In genomic region chr1:170857369-170857768, GRCm38 (mm10) we compare ENCODE assay signal across 20 mouse cellular contexts. TPM values are rescaled to one million over a fixed set of nuclear protein-coding genes. Genes with fewer than 3 reads are reported as not detected.
A peak's percentile ranks its signal among the peaks of the same experiment; 100 is the strongest.
DNase-seq lines count a peak whose midpoint lies in the region; ATAC-seq and TF ChIP-seq lines count a peak whose summit lies in the region.
"Had no signal": no experiment of that assay in that cellular context is flagged by ENCODE, and none has a peak within 500 bp of the region (broad histone marks: within the 10 kb centered on the region; RNA-seq: fewer than 3 reads in every experiment).

No protein-coding gene starts in this region.

- 69% methylated on average over 2 of the region's 2 CpGs for WGBS in liver, embryonic 13.5 days (ENCODE audit: insufficient replicate concordance)
- WGBS in lung, postnatal 0 days = 87% methylated on average over 2 of the region's 2 CpGs

- no peak for TF ChIP-seq CTCF in lung, postnatal 0 days (IDR thresholded peaks at IDR 0.05)

- H3K9ac ChIP-seq in liver, embryonic 13.5 days = no peak overlapping the region
- no peak overlapping the region for H3K9ac ChIP-seq in lung, postnatal 0 days (replicated peaks; ENCODE audit: low read depth)
- H3K9ac ChIP-seq: limb, embryonic 15.5 days; midbrain, embryonic 12.5 days had no signal

- no peaks in the 10 kb centered on the region for H3K9me3 ChIP-seq in megakaryocyte, embryonic 14.5 days
- no peaks in the 10 kb centered on the region for H3K9me3 ChIP-seq in liver, embryonic 13.5 days (replicated peaks)
- H3K9me3 ChIP-seq in lung, postnatal 0 days (ENCODE audit: low read length) = no peaks in the 10 kb centered on the region
- H3K9me3 ChIP-seq: embryonic facial prominence, embryonic 10.5 days; limb, embryonic 15.5 days; midbrain, embryonic 12.5 days had no signal

- peaks cover 92% of the 10 kb centered on the region for H3K4me1 ChIP-seq in megakaryocyte, embryonic 14.5 days
- H3K4me1 ChIP-seq in liver, embryonic 13.5 days (replicated peaks) = peaks cover 87% of the 10 kb centered on the region
- no peaks in the 10 kb centered on the region; the same call in 1 of the 2 replicates for H3K4me1 ChIP-seq in lung, postnatal 0 days (ENCODE audit: insufficient read depth, low read depth, low read length)
- H3K4me1 ChIP-seq: embryonic facial prominence, embryonic 10.5 days; limb, embryonic 15.5 days; midbrain, embryonic 12.5 days had no signal

- no peak overlapping the region for H3K4me2 ChIP-seq in liver, embryonic 13.5 days
- H3K4me2 ChIP-seq in lung, postnatal 0 days (replicated peaks; ENCODE audit: low read depth, low read length) = no peak overlapping the region
- H3K4me2 ChIP-seq: limb, embryonic 15.5 days; midbrain, embryonic 12.5 days had no signal

- peaks cover 49% of the 10 kb centered on the region for H3K36me3 ChIP-seq in megakaryocyte, embryonic 14.5 days (replicated peaks; ENCODE audit: low read length)
- peaks cover 8% of the 10 kb centered on the region for H3K36me3 ChIP-seq in liver, embryonic 13.5 days
- H3K36me3 ChIP-seq in lung, postnatal 0 days (ENCODE audit: insufficient read depth, low read length) = 0 out of 2 replicates have a peak, but pooled peaks cover 6% of the 10 kb centered on the region
- H3K36me3 ChIP-seq: embryonic facial prominence, embryonic 10.5 days had no signal

- TF ChIP-seq EP300 in lung, postnatal 0 days (IDR thresholded peaks at IDR 0.05) = no peak

- 0 out of 2 replicates have a peak overlapping the region, but pooled peaks have one; percentile 35 for H3K27ac ChIP-seq in liver, embryonic 13.5 days
- H3K27ac ChIP-seq in lung, postnatal 0 days (ENCODE audit: low read length) = no peak overlapping the region
- H3K27ac ChIP-seq: embryonic facial prominence, embryonic 10.5 days; heart, adult 2 months; limb, embryonic 15.5 days; midbrain, embryonic 12.5 days had no signal

- H3K27me3 ChIP-seq in megakaryocyte, embryonic 14.5 days (replicated peaks) = no peaks in the 10 kb centered on the region
- no peaks in the 10 kb centered on the region for H3K27me3 ChIP-seq in liver, embryonic 13.5 days
- no peaks in the 10 kb centered on the region for H3K27me3 ChIP-seq in lung, postnatal 0 days (replicated peaks; ENCODE audit: insufficient read depth, low read length)
- H3K27me3 ChIP-seq: limb, embryonic 15.5 days; midbrain, embryonic 12.5 days had no signal

- H3K4me3 ChIP-seq in megakaryocyte, embryonic 14.5 days (replicated peaks) = peak overlapping the region; percentile 84
- H3K4me3 ChIP-seq in liver, embryonic 13.5 days (replicated peaks) = no peak overlapping the region
- no peak overlapping the region for H3K4me3 ChIP-seq in lung, postnatal 0 days (ENCODE audit: low read depth, low read length)
- H3K4me3 ChIP-seq: embryonic facial prominence, embryonic 10.5 days; heart, adult 2 months; limb, embryonic 15.5 days; midbrain, embryonic 12.5 days had no signal

- DNase-seq in frontal cortex, adult 2 months (ENCODE audit: extremely low spot score in 1 of 2, low spot score in 1 of 2) = peak; percentile 53 to 67
- no peak for DNase-seq in frontal cortex, postnatal 14 days (ENCODE audit: low spot score in 2 of 2)
- DNase-seq in cerebellum, postnatal 14 days = peak; percentile 29 to 45
- DNase-seq in liver, embryonic 13.5 days = no peak
- DNase-seq in lung, postnatal 0 days (ENCODE audit: low spot score) = no peak
- DNase-seq in kidney, postnatal 10 days = no peak
- DNase-seq: adrenal gland, adult 2 months; heart, adult 2 months; heart, postnatal 10 days; kidney, adult 18-20 months; lung, postnatal 10 days; spleen, adult 18-20 months; thymus, postnatal 25 days had no signal

- no peak for ATAC-seq in megakaryocyte, adult 5-6 weeks (ENCODE audit: poor library complexity, severe bottlenecking)
- no peak for ATAC-seq in liver, embryonic 13.5 days (ENCODE audit: low read depth)
- ATAC-seq in lung, postnatal 0 days = no peak
- ATAC-seq: hindbrain, embryonic 16.5 days had no signal

RNA-seq across cellular contexts. Expression of gene Atf6, which starts 10.2 kb away (rescaled TPM):
- 21.9 and 23.6 TPM in 2 replicates for polyA plus RNA-seq in frontal cortex, adult 2 months (2012; rRNA removed)
- 3.1 and 4.8 TPM in 2 replicates for polyA plus RNA-seq in megakaryocyte, embryonic 14.5 days (2012; ENCODE audit: insufficient read depth, low replicate concordance)
- 35.9 and 38.4 TPM in 2 replicates for total RNA-seq in megakaryocyte, adult 5-6 weeks (2015)
- 35.1 and 39.4 TPM in 2 replicates for total RNA-seq in megakaryocyte, adult 5-6 weeks (2017)
- 6.1 and 7.9 TPM in 2 replicates for polyA plus RNA-seq in liver, embryonic 13.5 days (2015; fragmentation: Nextera tagmentation; extraction: Ambion mirVana)
- 10.8 and 11.0 TPM in 2 replicates for polyA plus RNA-seq in lung, postnatal 0 days (2015; fragmentation: Nextera tagmentation; extraction: Ambion mirVana)

RNA-seq across cellular contexts. Expression of gene Gm26620, which starts 27.5 kb away (rescaled TPM):
- polyA plus RNA-seq in frontal cortex, adult 2 months (2012; rRNA removed) = 0.50 and 1.0 TPM in 2 replicates
- 3.3 and 14.1 TPM in 2 replicates for polyA plus RNA-seq in megakaryocyte, embryonic 14.5 days (2012; ENCODE audit: insufficient read depth, low replicate concordance)
- total RNA-seq in megakaryocyte, adult 5-6 weeks (2015) = 1.2 TPM in 1 of 2 replicates, not detected in the other
- total RNA-seq in megakaryocyte, adult 5-6 weeks (2017) = not detected in 2 replicates
- polyA plus RNA-seq in liver, embryonic 13.5 days (2015; fragmentation: Nextera tagmentation; extraction: Ambion mirVana) = 0.24 and 0.44 TPM in 2 replicates
- polyA plus RNA-seq in lung, postnatal 0 days (2015; fragmentation: Nextera tagmentation; extraction: Ambion mirVana) = 0.46 and 0.79 TPM in 2 replicates
- polyA plus RNA-seq: midbrain, embryonic 12.5 days had no signal

RNA-seq across cellular contexts. Expression of gene Dusp12, which starts 28.0 kb away (rescaled TPM):
- 30.1 and 33.8 TPM in 2 replicates for polyA plus RNA-seq in frontal cortex, adult 2 months (2012; rRNA removed)
- 2.7 and 7.6 TPM in 2 replicates for polyA plus RNA-seq in megakaryocyte, embryonic 14.5 days (2012; ENCODE audit: insufficient read depth, low replicate concordance)
- 7.5 and 10.3 TPM in 2 replicates for total RNA-seq in megakaryocyte, adult 5-6 weeks (2015)
- 5.2 and 5.4 TPM in 2 replicates for total RNA-seq in megakaryocyte, adult 5-6 weeks (2017)
- 23.8 TPM in 2 replicates for polyA plus RNA-seq in liver, embryonic 13.5 days (2015; fragmentation: Nextera tagmentation; extraction: Ambion mirVana)
- 22.5 and 23.2 TPM in 2 replicates for polyA plus RNA-seq in lung, postnatal 0 days (2015; fragmentation: Nextera tagmentation; extraction: Ambion mirVana)

RNA-seq across cellular contexts. Expression of gene Fcrlb, which starts 55.4 kb away (rescaled TPM):
- polyA plus RNA-seq in frontal cortex, adult 2 months (2012; rRNA removed) = 0.58 and 0.97 TPM in 2 replicates
- 1.4 TPM in 1 of 2 replicates, not detected in the other for polyA plus RNA-seq in megakaryocyte, embryonic 14.5 days (2012; ENCODE audit: insufficient read depth, low replicate concordance)
- total RNA-seq in megakaryocyte, adult 5-6 weeks (2015) = not detected in 2 replicates
- total RNA-seq in megakaryocyte, adult 5-6 weeks (2017) = not detected in 2 replicates
- not detected in 2 replicates for polyA plus RNA-seq in liver, embryonic 13.5 days (2015; fragmentation: Nextera tagmentation; extraction: Ambion mirVana)
- polyA plus RNA-seq in lung, postnatal 0 days (2015; fragmentation: Nextera tagmentation; extraction: Ambion mirVana) = 0.26 TPM in 1 of 2 replicates, not detected in the other
- total RNA-seq: adrenal gland, adult 2 months; heart, adult 2 months; heart, postnatal 10 days had no signal
- polyA plus RNA-seq: embryonic facial prominence, embryonic 10.5 days; heart, adult 2 months; stomach, embryonic 16.5 days had no signal

Comparison
In these comparisons a context has a peak if more than half of its experiments do, and no peak if none do; other contexts are left out.
1. DNase-seq: peak in frontal cortex, adult 2 months (2 of 2) and cerebellum, postnatal 14 days (2 of 2); none in frontal cortex, postnatal 14 days (0 of 2), liver, embryonic 13.5 days (single experiment), lung, postnatal 0 days (single experiment) and kidney, postnatal 10 days (single experiment).